Mouse (Mus musculus) intestine, embryonic 16.5 days (tissue): ENCODE measurements around the gene Fancc. TPM values are rescaled to one million over a fixed set of nuclear protein-coding genes. Genes with fewer than 3 reads are reported as not detected.
A peak's percentile ranks its signal among the peaks of the same experiment; 100 is the strongest.

ENCODE experiments used
- ATAC-seq: fragments of 200-750 bp; cut with Nextera tagmentation; 2 replicates; pipeline ENCODE4 v1.8.0; 2017; ENCODE audit warnings: moderate TSS enrichment, moderate library complexity
- H3K27ac ChIP-seq: fragments of 300-500 bp; sonication (generic); 2 replicates; pipeline ENCODE4 v1.5.1; 2014; ENCODE audit warnings: mild to moderate bottlenecking, low read length
- H3K27me3 ChIP-seq: fragments of 300-500 bp; sonication (generic); replicated peaks from 2 replicates; pipeline ENCODE4 v1.6.1; 2014; ENCODE audit warnings: low read length, control low read depth, mixed read lengths; ENCODE audit not compliant: control insufficient read depth, insufficient read depth
- H3K36me3 ChIP-seq: fragments of 300-500 bp; sonication (generic); 2 replicates; pipeline ENCODE4 v1.6.1; 2014; ENCODE audit warnings: low read length, control low read depth; ENCODE audit not compliant: control insufficient read depth, insufficient read depth
- H3K4me1 ChIP-seq: fragments of 300-500 bp; sonication (generic); 2 replicates; pipeline ENCODE4 v1.6.1; 2014; ENCODE audit warnings: low read length, control low read depth, mixed read lengths; ENCODE audit not compliant: control insufficient read depth, insufficient read depth
- H3K4me2 ChIP-seq: fragments of 300-500 bp; sonication (generic); 2 replicates; pipeline ENCODE4 v1.6.1; 2014; ENCODE audit warnings: low read depth, low read length, control low read depth
- H3K4me3 ChIP-seq: fragments of 300-500 bp; sonication (generic); 2 replicates; pipeline ENCODE4 v1.5.1; 2014; ENCODE audit warnings: mild to moderate bottlenecking, low read length
- H3K9ac ChIP-seq: fragments of 300-500 bp; sonication (generic); 2 replicates; pipeline ENCODE4 v1.6.1; 2014; ENCODE audit warnings: low read depth, low read length
- H3K9me3 ChIP-seq: fragments of 300-500 bp; sonication (generic); 2 replicates; pipeline ENCODE4 v1.6.1; 2016; ENCODE audit warnings: low read length, control low read depth; ENCODE audit not compliant: control insufficient read depth
- WGBS: fragments of 180-500 bp; shearing (Covaris S2); extraction: QIAGEN DNeasy Blood & Tissue Kit; methylation state at CpG from one replicate; pipeline ENCODE4 v1.1.7; 2014; 5-methylcytosine and 5-hydroxymethylcytosine counted together
- polyA plus RNA-seq: library from polyadenylated mRNA; unstranded; fragments of >200 nt; fragmentation: Nextera tagmentation; extraction: Ambion mirVana; gene quantifications from 2 replicates; pipeline ENCODE4 v1.2.1, GENCODE M21; 2015

The Fancc gene
- polyA plus RNA-seq, 1 experiment from 2014 or later = 19.0 TPM

GRCm38 (mm10) chr13:63502391-63502790 lies 5.3 kb upstream of the Fancc start:
- Histone ChIP-seq H3K27me3 (no peaks in the 10 kb centered on the region), H3K36me3 (no peaks in the 10 kb centered on the region), H3K27ac (no peak overlapping the region), H3K9ac (no peak overlapping the region), H3K9me3 (no peaks in the 10 kb centered on the region), H3K4me3 (no peak overlapping the region), H3K4me1 (no peaks in the 10 kb centered on the region), H3K4me2 (no peak overlapping the region)
- no peak for ATAC-seq
- 91% methylated on average over 2 of the region's 2 CpGs for WGBS

- no peak overlapping the region for H3K9ac ChIP-seq
- peak; percentile 53 for ATAC-seq
- no peaks in the 10 kb centered on the region for H3K27me3 ChIP-seq
- H3K4me2 ChIP-seq = no peak overlapping the region
- no peak overlapping the region for H3K27ac ChIP-seq
- H3K4me1 ChIP-seq = no peaks in the 10 kb centered on the region
- no peaks in the 10 kb centered on the region for H3K36me3 ChIP-seq
- no peaks in the 10 kb centered on the region for H3K9me3 ChIP-seq
- 63% methylated on average over 2 of the region's 2 CpGs for WGBS
- no peak overlapping the region for H3K4me3 ChIP-seq
These were observed 2.4 kb upstream of the Fancc start for GRCm38 (mm10) chr13:63499489-63499888.

- Histone ChIP-seq H3K4me1 (no peaks in the 10 kb centered on the region), H3K9ac (no peak overlapping the region), H3K9me3 (no peaks in the 10 kb centered on the region), H3K27ac (no peak overlapping the region), H3K4me3 (no peak overlapping the region), H3K27me3 (no peaks in the 10 kb centered on the region), H3K4me2 (no peak overlapping the region), H3K36me3 (no peaks in the 10 kb centered on the region)
- WGBS = 62% methylated on average over 7 of the region's 7 CpGs
- ATAC-seq = no peak
These were observed 9.4 kb downstream of the Fancc start for GRCm38 (mm10) chr13:63487707-63488042.

- Histone ChIP-seq H3K4me1 (no peaks in the 10 kb centered on the region), H3K27ac (no peak overlapping the region), H3K9me3 (no peaks in the 10 kb centered on the region), H3K4me3 (no peak overlapping the region), H3K4me2 (no peak overlapping the region), H3K27me3 (no peaks in the 10 kb centered on the region), H3K9ac (no peak overlapping the region), H3K36me3 (no peaks in the 10 kb centered on the region)
- no peak for ATAC-seq
- WGBS = 32% methylated on average over 18 of the region's 18 CpGs
These were observed 10.0 kb downstream of the Fancc start for GRCm38 (mm10) chr13:63486791-63487706.

GRCm38 (mm10) chr13:63475356-63475755 lies 21.7 kb downstream of the Fancc start:
- Histone ChIP-seq H3K4me1 (no peaks in the 10 kb centered on the region), H3K27me3 (no peaks in the 10 kb centered on the region), H3K9ac (no peak overlapping the region), H3K27ac (no peak overlapping the region), H3K4me2 (no peak overlapping the region), H3K9me3 (no peaks in the 10 kb centered on the region), H3K4me3 (no peak overlapping the region), H3K36me3 (no peaks in the 10 kb centered on the region)
- no peak for ATAC-seq
- 61% methylated on average over 8 of the region's 8 CpGs for WGBS

- H3K27me3 ChIP-seq = no peaks in the 10 kb centered on the region
- no peaks in the 10 kb centered on the region for H3K36me3 ChIP-seq
- no peak overlapping the region for H3K27ac ChIP-seq
- no peak overlapping the region for H3K9ac ChIP-seq
- H3K4me2 ChIP-seq = no peak overlapping the region
- no peak for ATAC-seq
- 84% methylated on average over 5 of the region's 5 CpGs for WGBS
- no peaks in the 10 kb centered on the region for H3K4me1 ChIP-seq
- no peak overlapping the region for H3K4me3 ChIP-seq
- H3K9me3 ChIP-seq = no peaks in the 10 kb centered on the region
These were observed 44.2 kb downstream of the Fancc start for GRCm38 (mm10) chr13:63452898-63453297.

- Histone ChIP-seq H3K4me2 (no peak overlapping the region), H3K9me3 (no peaks in the 10 kb centered on the region), H3K27ac (no peak overlapping the region), H3K4me1 (no peaks in the 10 kb centered on the region), H3K9ac (no peak overlapping the region), H3K27me3 (no peaks in the 10 kb centered on the region), H3K36me3 (no peaks in the 10 kb centered on the region), H3K4me3 (no peak overlapping the region)
- ATAC-seq = no peak
- 64% methylated on average over 7 of the region's 7 CpGs for WGBS
These were observed 45.9 kb downstream of the Fancc start for GRCm38 (mm10) chr13:63451140-63451539.

GRCm38 (mm10) chr13:63445419-63445818 lies 51.7 kb downstream of the Fancc start:
- H3K9me3 ChIP-seq = no peaks in the 10 kb centered on the region
- H3K9ac ChIP-seq = no peak overlapping the region
- no peaks in the 10 kb centered on the region for H3K36me3 ChIP-seq
- ATAC-seq = no peak
- H3K4me2 ChIP-seq = no peak overlapping the region
- 79% methylated on average over 6 of the region's 6 CpGs for WGBS
- H3K27ac ChIP-seq = no peak overlapping the region
- H3K27me3 ChIP-seq = no peaks in the 10 kb centered on the region
- no peak overlapping the region for H3K4me3 ChIP-seq
- H3K4me1 ChIP-seq = no peaks in the 10 kb centered on the region

GRCm38 (mm10) chr13:63432759-63433158 lies 64.3 kb downstream of the Fancc start:
- no peak overlapping the region for H3K4me3 ChIP-seq
- ATAC-seq = no peak
- H3K9me3 ChIP-seq = no peaks in the 10 kb centered on the region
- H3K4me2 ChIP-seq = no peak overlapping the region
- 89% methylated on average over 3 of the region's 3 CpGs for WGBS
- H3K9ac ChIP-seq = no peak overlapping the region
- peaks cover 7% of the 10 kb centered on the region; the same call in 1 of the 2 replicates for H3K4me1 ChIP-seq
- no peak overlapping the region for H3K27ac ChIP-seq
- 0 out of 2 replicates have a peak, but pooled peaks cover 2% of the 10 kb centered on the region for H3K36me3 ChIP-seq
- H3K27me3 ChIP-seq = no peaks in the 10 kb centered on the region

GRCm38 (mm10) chr13:63431857-63432191 lies 65.3 kb downstream of the Fancc start:
- Histone ChIP-seq H3K27ac (peak overlapping the region; percentile 99), H3K36me3 (0 out of 2 replicates have a peak, but pooled peaks cover 2% of the 10 kb centered on the region), H3K9me3 (no peaks in the 10 kb centered on the region), H3K9ac (peak overlapping the region; percentile 89), H3K27me3 (no peaks in the 10 kb centered on the region), H3K4me2 (peak overlapping the region; percentile 73), H3K4me3 (peak overlapping the region; percentile 69), H3K4me1 (peaks cover 7% of the 10 kb centered on the region; the same call in 1 of the 2 replicates)
- ATAC-seq = no peak
- 9% methylated on average over 5 of the region's 5 CpGs for WGBS
